Mouse (Mus musculus) liver, postnatal 0 days (tissue): ENCODE measurements around the gene Tmem167b.

Source experiments
- CTCF ChIP-seq: sonication (generic); IDR thresholded peaks from 2 replicates; pipeline ENCODE4 v1.5.1; 2016; ENCODE audit warnings: antibody characterized with exemption, low read depth
- EP300 ChIP-seq: IDR thresholded peaks from 2 replicates; pipeline ENCODE4 v1.6.1; 2016; ENCODE audit warnings: antibody characterized with exemption, low read depth, mild to moderate bottlenecking

DNA sequence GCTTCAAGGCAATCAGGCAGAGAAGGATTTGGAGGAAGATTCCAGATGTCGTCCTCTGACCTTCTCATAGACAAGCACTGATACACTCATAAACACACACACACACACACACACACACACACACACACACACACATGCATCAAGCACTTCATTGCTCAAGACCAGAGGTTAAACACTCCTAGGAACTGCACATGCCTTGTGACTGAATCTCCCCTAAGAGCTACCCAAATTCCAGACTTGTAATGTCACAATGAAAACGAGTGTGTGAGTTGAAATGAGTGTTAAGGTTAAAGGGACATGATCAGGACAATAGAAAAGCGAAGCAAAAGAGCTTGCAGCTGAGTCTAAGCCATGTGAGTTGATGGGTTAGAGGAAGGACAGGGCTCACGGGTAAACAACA is 44.0 kb downstream of the Tmem167b start:
- TF ChIP-seq CTCF (no peak), EP300 (no peak)
